Mouse (Mus musculus) cortical plate, adult 2 months (tissue): Measurements from ENCODE around the gene Sinhcaf. TPM values are rescaled to one million over a fixed set of nuclear protein-coding genes. Genes with fewer than 3 reads are reported as not detected.
A peak's percentile ranks its signal among the peaks of the same experiment; 100 is the strongest.
"Not testable (repeated sequence)": the region's sequence is repeated elsewhere in the genome, so short reads cannot be mapped to it uniquely, and the experiment has no call there.

Source experiments
- H3K27ac ChIP-seq: fragments of 200-500 bp; 2 replicates; pipeline ENCODE4 v1.5.1; 2012; ENCODE audit warnings: low read length, control low read depth, inconsistent platforms; ENCODE audit not compliant: insufficient read depth
- H3K4me1 ChIP-seq: fragments of 200-500 bp; 2 replicates; pipeline ENCODE4 v1.6.1; 2011; ENCODE audit warnings: low read length; ENCODE audit not compliant: control insufficient read depth, insufficient read depth
- H3K4me3 ChIP-seq: fragments of 200-500 bp; 2 replicates; pipeline ENCODE4 v1.5.1; 2011; ENCODE audit warnings: mild to moderate bottlenecking, low read length, control low read depth; ENCODE audit not compliant: insufficient read depth
- CTCF ChIP-seq: fragments of 200-500 bp; IDR thresholded peaks from 2 replicates; pipeline ENCODE4 v1.5.1; 2011; ENCODE audit warnings: mild to moderate bottlenecking, control low read depth, low read length; ENCODE audit not compliant: insufficient read depth; ENCODE audit errors: extremely low read depth
- POLR2A ChIP-seq: fragments of 200-500 bp; IDR thresholded peaks from 2 replicates; pipeline ENCODE4 v1.6.1; 2011; ENCODE audit warnings: mild to moderate bottlenecking, low read length, control low read depth; ENCODE audit not compliant: insufficient read depth; ENCODE audit errors: extremely low read depth
- polyA plus RNA-seq: library from polyadenylated mRNA; depleted of rRNA; stranded (reverse); fragments of >200 nt; gene quantifications from 2 replicates; pipeline ENCODE4 v1.2.3, GENCODE M21; 2012

The Sinhcaf gene
- polyA plus RNA-seq, 1 experiment, result 1.6 TPM

DNA sequence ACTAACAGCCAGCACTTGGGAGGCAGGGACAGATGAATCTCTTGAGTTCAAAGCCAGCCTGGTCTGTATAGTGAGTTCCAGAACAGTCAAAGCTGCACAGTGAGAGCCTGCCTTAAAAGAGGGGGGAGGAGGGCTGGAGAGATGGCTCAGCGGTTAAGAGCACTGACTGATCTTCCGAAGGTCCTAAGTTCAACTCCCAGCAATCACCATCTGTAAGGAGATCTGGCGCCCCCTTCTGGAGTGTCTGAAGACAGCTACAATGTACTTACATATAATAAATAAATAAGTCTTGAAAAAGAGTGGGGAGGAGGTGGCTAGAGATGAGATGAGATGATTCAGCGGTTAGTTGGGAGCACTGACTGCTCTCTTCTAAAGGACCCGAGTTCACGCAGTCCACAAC, 15.0 kb downstream of the Sinhcaf start:
- TF ChIP-seq CTCF (no peak), POLR2A (no peak)
- no peaks in the 10 kb centered on the region for H3K4me1 ChIP-seq
- no peak overlapping the region for H3K4me3 ChIP-seq
- H3K27ac ChIP-seq, result no peak overlapping the region

DNA sequence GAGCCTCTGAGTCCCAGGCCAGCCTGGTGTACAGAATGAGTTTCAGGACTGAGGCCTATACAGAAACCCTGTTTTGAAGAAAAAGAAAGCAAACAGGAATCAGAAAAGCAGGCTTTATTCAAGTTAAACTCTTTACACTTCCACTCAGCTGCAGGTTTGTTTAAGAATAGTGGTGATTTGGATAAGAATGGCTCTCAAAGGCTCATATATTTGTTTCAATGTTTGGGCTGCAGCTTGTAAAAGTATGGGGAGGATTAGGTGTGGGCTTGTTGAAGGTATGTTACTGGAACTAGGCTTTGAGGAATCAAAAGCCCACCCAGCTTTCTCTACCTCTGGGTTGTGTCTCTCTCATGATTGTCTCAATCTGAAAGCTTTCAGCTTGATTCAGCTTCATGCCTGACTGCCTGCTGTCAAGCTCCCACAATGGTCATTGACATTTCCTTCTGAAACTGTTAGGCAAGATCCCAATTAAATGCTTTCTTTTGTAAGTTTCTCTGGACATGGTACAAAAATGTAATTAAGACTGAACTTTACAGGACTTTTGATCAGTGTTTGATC, 27.3 kb downstream of the Sinhcaf start:
- H3K27ac ChIP-seq, result no peak overlapping the region
- no peak overlapping the region for H3K4me3 ChIP-seq
- H3K4me1 ChIP-seq, result no peaks in the 10 kb centered on the region
- TF ChIP-seq POLR2A (no peak), CTCF (no peak)

DNA sequence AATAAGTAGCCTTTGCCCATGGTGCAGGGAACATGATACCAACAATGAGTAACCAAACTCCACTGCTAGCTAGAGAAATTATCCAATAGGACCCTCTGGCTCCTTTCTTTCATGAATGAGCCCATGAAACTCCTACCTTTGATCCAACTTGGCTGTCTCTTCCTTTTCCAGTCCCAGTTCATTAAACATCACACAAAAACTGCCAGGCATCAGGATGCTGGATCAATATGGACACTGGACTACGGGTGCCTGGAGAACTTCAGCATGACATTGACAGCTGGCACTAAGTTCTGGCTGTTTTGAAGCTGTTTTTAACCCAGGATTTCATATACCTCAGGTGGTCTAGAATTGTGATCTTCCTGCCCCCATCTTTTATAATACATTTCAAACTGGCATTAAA, 28.6 kb downstream of the Sinhcaf start:
- H3K4me1 ChIP-seq, result no peaks in the 10 kb centered on the region
- no peak overlapping the region for H3K27ac ChIP-seq
- H3K4me3 ChIP-seq, result no peak overlapping the region
- TF ChIP-seq POLR2A, result no peak
- TF ChIP-seq CTCF, result no peak

DNA sequence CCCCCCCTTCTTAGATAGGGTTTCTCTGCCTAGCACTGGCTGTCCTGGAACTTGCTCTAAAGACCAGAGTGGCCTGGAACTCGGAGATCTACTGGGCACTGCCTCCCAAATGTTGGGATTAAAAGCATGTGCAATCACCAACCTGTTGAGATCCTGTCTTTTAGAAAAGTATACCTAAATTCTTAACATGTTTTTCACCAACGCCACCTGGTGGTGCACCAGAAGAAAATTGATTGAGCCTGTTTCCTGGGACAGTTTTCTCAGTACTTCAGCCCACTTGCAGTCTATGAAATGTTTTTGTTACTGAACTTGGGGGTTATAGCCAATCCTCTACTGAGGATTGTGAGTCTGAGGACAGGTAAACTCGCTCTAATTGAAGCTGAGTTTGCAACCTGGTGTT, 29.4 kb downstream of the Sinhcaf start:
- Histone ChIP-seq H3K4me1 (no peaks in the 10 kb centered on the region), H3K27ac (no peak overlapping the region), H3K4me3 (no peak overlapping the region)
- TF ChIP-seq CTCF (peak; percentile 25; the same call in 1 of the 2 replicates), POLR2A (no peak)

DNA sequence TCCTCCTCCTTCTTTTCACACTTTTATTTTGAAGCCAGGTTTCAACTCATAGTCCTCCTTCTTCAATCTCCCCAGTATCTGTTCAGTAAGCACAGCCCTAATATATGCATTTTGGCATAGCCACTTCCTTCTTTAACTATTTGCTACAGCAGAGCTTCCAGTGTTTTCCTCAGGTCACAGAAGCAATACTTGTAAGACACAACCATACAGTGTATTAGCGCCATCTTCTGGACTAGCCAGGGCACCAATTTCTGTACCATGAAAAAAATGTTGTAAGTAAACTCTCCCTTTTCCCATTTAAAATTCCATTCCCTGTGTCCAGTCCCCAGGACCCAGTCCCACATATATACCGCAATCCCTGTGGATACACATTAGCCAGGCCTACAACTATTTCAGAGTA, 32.3 kb downstream of the Sinhcaf start:
- H3K27ac ChIP-seq, result no peak overlapping the region
- H3K4me3 ChIP-seq, result no peak overlapping the region
- H3K4me1 ChIP-seq, result no peaks in the 10 kb centered on the region
- TF ChIP-seq POLR2A (no peak), CTCF (peak; percentile 53; the same call in 1 of the 2 replicates)

DNA sequence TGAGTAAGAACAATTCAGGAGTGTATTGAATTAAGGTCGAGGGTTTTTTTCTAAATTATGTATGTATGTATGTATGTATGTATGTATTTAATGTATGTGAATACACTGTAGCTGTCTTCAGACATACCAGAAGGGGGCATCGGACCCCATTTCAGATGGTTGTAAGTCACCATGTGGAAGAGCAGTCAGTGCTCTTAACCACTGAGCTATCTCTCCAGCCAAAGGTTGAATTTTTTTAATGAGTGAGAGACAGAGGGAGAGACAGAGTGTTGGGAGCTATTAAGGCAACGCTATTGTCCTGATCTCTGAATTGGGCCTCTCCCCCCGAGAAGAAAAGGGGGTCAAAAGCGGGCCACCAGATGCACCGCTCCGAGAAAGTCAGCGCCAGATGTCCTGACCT, 34.4 kb downstream of the Sinhcaf start:
- H3K4me1 ChIP-seq, H3K4me3 ChIP-seq, H3K27ac ChIP-seq: not testable (repeated sequence)

DNA sequence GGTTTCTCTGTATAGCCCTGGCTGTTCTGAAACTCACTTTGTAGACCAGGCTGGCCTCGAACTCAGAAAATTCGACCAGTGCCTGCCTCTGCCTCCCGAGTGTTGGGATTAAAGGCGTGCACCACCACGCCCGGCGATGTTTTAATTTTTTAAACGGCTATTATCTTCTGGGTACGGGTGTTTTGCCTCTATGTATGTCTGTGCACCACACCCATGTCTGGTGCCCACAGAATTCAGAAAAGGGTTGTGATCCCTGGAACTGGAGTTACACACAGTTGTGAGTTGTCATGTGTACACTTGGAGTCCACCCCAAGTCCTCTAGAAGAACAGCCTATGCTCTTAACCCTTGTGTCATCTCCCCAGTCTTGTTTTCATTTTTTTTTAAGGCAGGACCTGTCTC, 39.3 kb downstream of the Sinhcaf start:
- no peak overlapping the region for H3K4me3 ChIP-seq
- no peak for TF ChIP-seq CTCF
- no peak for TF ChIP-seq POLR2A
- no peaks in the 10 kb centered on the region for H3K4me1 ChIP-seq
- no peak overlapping the region for H3K27ac ChIP-seq

DNA sequence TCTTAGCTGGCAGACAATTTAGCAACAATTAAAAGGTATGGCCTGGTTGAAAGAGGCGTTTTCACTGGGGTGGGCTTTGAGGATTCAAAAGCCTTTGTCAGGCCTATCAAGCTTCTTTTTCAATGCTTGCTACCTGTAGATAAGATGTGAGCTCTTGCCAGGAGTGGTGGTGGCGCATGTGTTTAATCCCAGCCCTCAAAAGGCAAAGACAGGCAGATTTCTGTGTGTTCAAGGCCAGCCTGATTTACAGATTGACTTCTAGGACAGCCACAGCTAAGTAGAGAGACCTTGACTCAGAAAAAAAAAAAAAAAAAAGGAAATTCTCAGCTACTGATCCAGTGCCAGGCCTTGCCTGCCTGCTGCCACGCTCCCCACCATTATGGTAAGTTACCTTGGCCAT, 43.5 kb downstream of the Sinhcaf start:
- Histone ChIP-seq H3K4me1 (no peaks in the 10 kb centered on the region), H3K27ac (no peak overlapping the region), H3K4me3 (no peak overlapping the region)
- TF ChIP-seq CTCF (no peak), POLR2A (no peak)

DNA sequence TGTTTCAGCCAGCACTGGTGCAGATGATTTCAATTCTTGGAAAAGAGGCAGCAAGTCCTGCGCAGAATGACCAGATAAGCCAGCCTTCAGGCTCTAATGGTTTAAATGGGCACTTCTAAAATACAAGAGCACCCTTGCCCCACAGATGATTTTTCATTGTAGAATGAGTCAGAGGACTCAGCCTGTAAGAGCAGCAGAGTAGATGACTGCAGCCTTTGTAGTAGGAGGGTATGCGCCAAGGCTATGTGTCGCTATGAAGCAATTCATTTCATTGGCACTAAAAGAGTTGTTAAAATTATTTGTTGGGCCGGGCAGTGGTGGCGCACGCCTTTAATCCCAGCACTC, 49.8 kb downstream of the Sinhcaf start:
- Histone ChIP-seq H3K4me1 (no peaks in the 10 kb centered on the region), H3K4me3 (peak overlapping the region; percentile 72), H3K27ac (peak overlapping the region; percentile 13; the same call in 1 of the 2 replicates)
- TF ChIP-seq POLR2A, result no peak
- no peak for TF ChIP-seq CTCF

DNA sequence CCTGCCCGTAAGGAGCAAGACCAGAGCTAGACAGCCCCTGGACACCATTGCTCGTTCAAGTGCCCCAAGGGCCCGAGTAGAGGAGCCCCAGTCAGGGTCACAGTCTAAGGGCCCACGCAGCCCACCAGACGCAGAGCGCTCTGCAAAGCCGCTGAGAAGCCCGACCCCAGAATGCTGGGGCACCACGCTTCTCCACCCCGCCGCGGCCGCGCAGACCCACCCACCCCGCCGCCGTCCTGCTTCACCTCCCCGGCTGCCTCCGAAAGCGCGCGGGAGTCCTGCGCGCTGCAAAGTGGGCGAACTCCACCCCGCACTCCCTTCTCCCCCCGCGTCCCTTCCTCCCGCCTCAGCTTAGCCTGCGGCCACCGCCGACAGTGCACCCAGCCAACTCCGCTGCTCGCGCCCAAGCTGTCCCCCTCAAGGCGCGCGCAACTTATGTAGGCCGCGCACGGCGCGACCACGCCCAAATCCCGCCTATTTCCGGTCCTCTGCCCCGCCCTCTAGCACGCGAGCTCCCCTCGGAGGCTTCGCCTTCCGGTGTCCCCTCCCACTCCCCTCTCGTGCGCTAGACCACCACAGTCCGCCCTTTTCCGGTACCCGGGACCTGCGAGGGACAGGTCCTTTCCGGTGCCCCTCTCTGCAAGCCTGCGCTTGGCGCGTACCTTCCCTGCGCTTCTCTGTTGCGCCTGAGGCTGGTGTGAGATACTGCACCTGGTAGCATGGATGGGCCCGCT, 50.3 kb downstream of the Sinhcaf start, which contains the start of gene Caprin2:
Caprin2 (minus strand) TSS at position 465 of the 734 bp plus-strand sequence.
- TF ChIP-seq POLR2A (peak; percentile 87), CTCF (no peak)
- H3K4me1 ChIP-seq, result no peaks in the 10 kb centered on the region

More for the DNA sequence above, 50.3 kb downstream of the Sinhcaf start, which contains the start of gene Caprin2:
- Histone ChIP-seq H3K4me3 (peak within 1 kb of the TSS; percentile 72), H3K27ac (peak within 1 kb of the TSS; percentile 13; the same call in 1 of the 2 replicates)
